Mouse (Mus musculus) testis, adult 2 months (tissue): ENCODE data around the gene Nkx6-1. TPM values are rescaled to one million over a fixed set of nuclear protein-coding genes. Genes with fewer than 3 reads are reported as not detected.

Experiments
- H3K27ac ChIP-seq: fragments of 200-500 bp; 2 replicates; pipeline ENCODE4 v1.5.1; 2012; ENCODE audit warnings: low read depth, low read length; ENCODE audit not compliant: control insufficient read depth, insufficient read depth
- H3K27me3 ChIP-seq: fragments of 200-500 bp; 2 replicates; pipeline ENCODE4 v1.6.1; 2012; ENCODE audit warnings: mild to moderate bottlenecking, low read length, moderate library complexity; ENCODE audit not compliant: control insufficient read depth, insufficient read depth
- H3K36me3 ChIP-seq: fragments of 200-500 bp; 2 replicates; pipeline ENCODE4 v1.6.1; 2012; ENCODE audit warnings: mild to moderate bottlenecking, low read length; ENCODE audit not compliant: control insufficient read depth, insufficient read depth
- H3K4me1 ChIP-seq: fragments of 200-500 bp; 2 replicates; pipeline ENCODE4 v1.6.1; 2012; ENCODE audit warnings: low read length; ENCODE audit not compliant: control insufficient read depth, insufficient read depth
- H3K4me3 ChIP-seq: fragments of 200-500 bp; 2 replicates; pipeline ENCODE4 v1.5.1; 2012; ENCODE audit warnings: low read depth, mild to moderate bottlenecking, low read length, moderate library complexity, mixed read lengths; ENCODE audit not compliant: control insufficient read depth
- CTCF ChIP-seq: fragments of 200-500 bp; IDR thresholded peaks from 2 replicates; pipeline ENCODE4 v1.5.1; 2012; ENCODE audit warnings: low read depth, mild to moderate bottlenecking, inconsistent platforms, low read length, moderate library complexity; ENCODE audit not compliant: control insufficient read depth, insufficient read depth, insufficient replicate concordance
- POLR2A ChIP-seq: fragments of 200-500 bp; IDR thresholded peaks from 2 replicates; pipeline ENCODE4 v1.6.1; 2012; ENCODE audit warnings: low read depth, mild to moderate bottlenecking, inconsistent platforms, low read length, moderate library complexity; ENCODE audit not compliant: control insufficient read depth
- polyA plus RNA-seq: library from polyadenylated mRNA; depleted of rRNA; stranded (reverse); fragments of >200 nt; gene quantifications from 2 replicates; pipeline ENCODE4 v1.2.3, GENCODE M21; 2012

Gene Nkx6-1
- polyA plus RNA-seq, 1 experiment, result 0.59 TPM

DNA sequence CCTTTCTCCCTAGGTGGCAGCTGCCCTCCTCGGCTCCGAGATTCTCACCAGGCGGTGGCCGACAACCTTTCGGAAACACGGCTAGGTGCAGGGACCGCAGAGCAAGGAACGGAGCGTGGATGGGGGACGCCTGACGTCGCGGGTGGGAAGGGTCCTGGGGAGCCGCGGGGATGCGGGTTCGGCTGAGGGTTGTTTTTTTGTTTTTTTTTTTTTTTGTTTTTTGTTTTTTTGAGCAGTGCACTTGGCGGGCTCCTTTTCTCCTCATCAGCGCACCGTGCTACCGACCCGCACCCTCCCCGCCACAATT, 5.9 kb downstream of the Nkx6-1 start:
- TF ChIP-seq POLR2A, result no peak
- Histone ChIP-seq H3K36me3 (no peaks in the 10 kb centered on the region), H3K4me3 (no peak overlapping the region), H3K4me1 (peaks cover 22% of the 10 kb centered on the region), H3K27me3 (peaks cover 29% of the 10 kb centered on the region), H3K27ac (no peak overlapping the region)

DNA sequence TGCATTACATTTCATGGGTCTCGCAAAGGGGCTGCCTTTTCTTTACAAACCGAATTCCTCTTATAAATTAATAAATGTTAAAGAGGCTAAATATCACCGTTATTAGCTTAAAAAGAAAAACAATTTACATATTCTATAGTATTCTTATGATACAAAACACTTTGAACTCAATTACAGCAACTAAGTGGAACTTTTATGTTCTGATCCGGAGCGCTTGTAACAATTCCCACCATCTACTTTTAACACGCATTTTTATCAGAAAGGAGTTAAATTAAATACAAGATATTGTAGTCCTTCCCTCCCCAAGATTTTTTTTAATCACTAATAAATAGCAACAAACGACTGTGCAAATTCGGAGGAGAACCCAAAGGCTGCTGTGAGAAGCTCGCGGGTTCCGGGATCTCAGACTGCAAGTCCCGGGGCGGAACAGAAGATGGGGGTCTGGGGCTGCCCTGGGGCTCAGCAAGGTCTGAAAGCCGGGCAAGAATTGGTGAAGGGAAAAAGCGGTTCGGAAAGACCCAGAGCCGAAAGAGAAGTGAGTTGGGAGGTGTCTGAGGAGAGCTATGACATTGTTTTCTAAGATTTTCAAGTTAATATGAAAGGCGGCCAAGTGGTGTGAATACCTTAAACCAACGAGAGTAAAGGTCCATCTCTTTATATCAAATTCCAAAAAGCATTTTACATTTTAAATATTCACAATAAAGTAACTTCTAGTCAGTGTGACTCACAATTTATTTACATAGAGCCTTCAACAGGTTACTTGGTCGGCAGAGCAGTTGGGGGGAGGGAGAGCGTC, 6.4 kb downstream of the Nkx6-1 start:
- H3K4me3 ChIP-seq, result no peak overlapping the region
- H3K27ac ChIP-seq, result no peak overlapping the region
- no peaks in the 10 kb centered on the region for H3K36me3 ChIP-seq
- peaks cover 16% of the 10 kb centered on the region for H3K4me1 ChIP-seq
- TF ChIP-seq CTCF (no peak), POLR2A (no peak)
- H3K27me3 ChIP-seq, result peaks cover 23% of the 10 kb centered on the region

DNA sequence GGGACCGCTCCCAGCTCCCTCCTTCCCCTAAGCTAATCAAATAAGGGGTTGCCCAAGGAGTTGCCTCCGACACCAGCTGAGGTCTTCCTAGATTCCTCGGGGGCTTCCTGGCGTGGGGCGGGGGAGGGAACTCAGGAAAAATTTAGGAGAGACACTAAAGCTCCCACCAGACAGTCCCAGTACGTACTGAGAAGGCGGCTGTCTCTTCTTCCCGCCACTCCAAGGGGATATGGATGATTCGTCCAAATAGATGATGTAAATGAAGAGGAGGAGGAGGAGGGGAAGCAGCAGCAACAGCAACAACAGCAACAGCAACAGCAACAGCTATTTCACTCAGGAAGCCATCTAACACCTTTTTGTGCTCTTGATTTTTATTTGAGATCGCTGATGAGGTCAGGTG, 7.1 kb downstream of the Nkx6-1 start:
- H3K4me3 ChIP-seq, result no peak overlapping the region
- H3K36me3 ChIP-seq, result no peaks in the 10 kb centered on the region
- H3K4me1 ChIP-seq, result peaks cover 9% of the 10 kb centered on the region
- peaks cover 17% of the 10 kb centered on the region for H3K27me3 ChIP-seq
- TF ChIP-seq POLR2A (no peak), CTCF (no peak)
- H3K27ac ChIP-seq, result no peak overlapping the region

DNA sequence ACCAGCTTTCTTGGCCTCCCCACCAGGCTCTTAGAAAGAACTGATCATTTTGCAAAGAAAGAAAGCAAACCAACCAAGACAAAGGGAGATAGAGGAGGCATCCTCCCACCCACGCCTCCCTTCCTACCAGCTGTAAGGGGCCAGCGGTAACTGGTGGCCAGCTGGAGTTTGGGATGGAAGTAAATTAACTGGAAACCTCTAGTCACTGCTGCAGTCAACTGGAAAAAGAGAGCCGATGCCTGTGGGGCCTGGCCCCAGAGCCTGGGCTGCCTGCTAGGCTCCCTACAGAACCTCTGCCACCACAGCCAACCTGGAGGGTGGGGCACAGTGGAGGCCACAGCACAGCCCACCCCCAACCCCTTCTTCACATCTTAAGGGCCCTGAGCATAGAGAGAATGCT, 8.7 kb downstream of the Nkx6-1 start:
- Histone ChIP-seq H3K27ac (no peak overlapping the region), H3K27me3 (peaks cover 15% of the 10 kb centered on the region), H3K4me1 (peaks cover 8% of the 10 kb centered on the region), H3K36me3 (no peaks in the 10 kb centered on the region), H3K4me3 (no peak overlapping the region)
- no peak for TF ChIP-seq CTCF
- no peak for TF ChIP-seq POLR2A

DNA sequence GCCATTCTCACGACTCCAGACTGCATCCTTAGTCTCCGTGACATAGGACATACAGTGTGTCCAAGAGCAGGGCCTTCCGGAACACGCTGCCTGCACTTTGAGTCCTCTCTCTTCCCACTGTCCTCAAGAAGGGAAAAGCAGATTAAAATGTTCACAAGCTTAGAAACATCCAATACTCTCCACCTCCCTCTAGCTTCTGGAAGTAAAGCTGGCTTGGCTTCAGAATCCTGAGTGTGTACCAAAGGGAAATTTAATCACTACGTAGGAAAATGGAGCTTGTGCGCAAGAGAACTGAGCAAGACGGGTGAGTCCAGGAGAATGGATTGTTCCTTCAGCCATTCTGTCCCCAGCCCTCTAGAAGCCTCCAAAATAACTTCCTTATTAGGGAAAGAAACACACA, 9.4 kb downstream of the Nkx6-1 start:
- TF ChIP-seq POLR2A (no peak), CTCF (no peak)
- peaks cover 15% of the 10 kb centered on the region for H3K27me3 ChIP-seq
- H3K27ac ChIP-seq, result no peak overlapping the region
- H3K4me1 ChIP-seq, result peaks cover 8% of the 10 kb centered on the region
- no peak overlapping the region for H3K4me3 ChIP-seq
- H3K36me3 ChIP-seq, result no peaks in the 10 kb centered on the region

DNA sequence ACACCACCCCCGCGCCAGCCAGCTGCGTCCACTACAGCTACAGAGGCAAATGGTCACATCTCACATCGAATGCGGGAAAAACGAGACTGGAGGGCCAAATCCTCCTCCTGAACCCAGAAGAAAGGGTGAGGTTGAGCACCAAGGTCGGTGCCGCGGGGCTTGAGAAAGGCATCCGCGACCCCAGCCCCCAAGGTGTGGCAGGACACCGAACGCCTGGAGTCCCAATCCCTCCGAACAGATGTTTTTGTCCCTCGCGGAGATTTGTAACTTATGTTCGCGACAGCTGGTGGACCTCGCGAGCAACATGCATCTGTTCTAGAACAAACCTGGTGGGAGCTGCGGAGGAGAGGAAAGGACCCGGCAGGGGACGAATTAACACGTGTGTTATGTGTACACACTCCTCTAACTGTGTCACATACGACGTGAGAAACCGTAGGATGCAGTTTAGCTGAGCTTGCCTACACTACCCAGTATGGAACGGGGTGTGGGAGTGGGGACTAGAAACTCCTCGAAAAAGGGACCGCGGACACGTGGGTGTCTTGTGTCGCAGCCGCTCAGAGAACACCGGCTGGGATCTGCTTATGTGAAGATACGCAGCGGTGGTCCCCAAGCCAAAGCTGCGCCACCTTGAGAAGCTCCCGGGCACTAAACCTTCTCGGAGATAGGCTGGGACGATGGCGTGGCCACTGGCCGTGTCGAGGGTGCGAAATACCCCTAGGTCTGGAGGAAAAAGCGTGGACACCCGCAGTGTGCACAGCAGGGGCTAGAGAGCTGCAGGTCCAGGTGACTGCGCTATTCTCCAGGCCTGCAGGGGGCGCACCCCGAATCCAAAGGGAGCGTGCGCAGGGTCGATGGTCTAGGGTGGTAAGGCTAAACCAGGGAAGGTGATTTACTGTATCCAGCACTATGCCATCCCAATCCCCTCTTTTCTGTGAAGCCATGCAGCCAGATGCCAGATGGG, 16.8 kb downstream of the Nkx6-1 start:
- H3K4me3 ChIP-seq, result peak overlapping the region; percentile 31

DNA sequence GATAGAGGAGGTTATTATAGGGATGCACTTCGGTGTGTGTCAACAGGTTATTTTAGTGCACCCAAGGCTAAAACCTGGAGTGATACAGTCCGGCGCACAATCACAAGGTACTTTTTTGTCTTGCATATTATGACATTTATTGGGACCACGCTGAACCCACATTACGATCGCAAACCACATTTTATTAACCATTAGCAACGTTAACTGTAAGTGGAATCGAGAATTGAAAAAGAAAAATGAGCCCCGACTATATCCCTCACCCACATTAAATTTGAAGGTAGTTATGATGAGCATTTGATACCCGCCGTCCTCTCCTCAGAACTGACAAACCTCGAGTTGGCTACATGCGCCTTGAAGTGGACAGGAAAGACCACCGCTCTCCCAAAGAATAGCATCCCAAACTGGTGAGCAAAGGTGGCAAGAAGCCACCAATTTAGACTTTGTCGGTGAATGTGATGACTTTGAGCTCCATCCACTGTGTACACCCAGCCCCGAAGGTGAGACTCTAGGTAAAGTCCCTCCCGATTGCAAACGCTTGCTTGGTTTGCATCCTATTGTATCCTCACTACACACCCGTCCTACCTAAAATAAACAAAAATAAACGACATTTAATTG, 17.7 kb downstream of the Nkx6-1 start:
- no peak overlapping the region for H3K4me3 ChIP-seq
- no peaks in the 10 kb centered on the region for H3K27me3 ChIP-seq
- H3K36me3 ChIP-seq, result no peaks in the 10 kb centered on the region
- TF ChIP-seq POLR2A (no peak), CTCF (no peak)
- H3K27ac ChIP-seq, result no peak overlapping the region
- H3K4me1 ChIP-seq, result peaks cover 9% of the 10 kb centered on the region

More for the DNA sequence above, 16.8 kb downstream of the Nkx6-1 start:
- Histone ChIP-seq H3K36me3 (no peaks in the 10 kb centered on the region), H3K4me1 (peaks cover 9% of the 10 kb centered on the region), H3K27me3 (no peaks in the 10 kb centered on the region), H3K27ac (no peak overlapping the region)
- TF ChIP-seq POLR2A, result no peak
- TF ChIP-seq CTCF, result peak; percentile 89
